28 mouse cellular contexts compared by ENCODE assay signal in genomic region chr17:88786385-88786784, GRCm38 (mm10). TPM values are rescaled to one million over a fixed set of nuclear protein-coding genes. Genes with fewer than 3 reads are reported as not detected.
"Had no signal": no experiment of that assay in that cellular context is flagged by ENCODE, and none has a peak within 500 bp of the region (broad histone marks: within the 10 kb centered on the region; RNA-seq: fewer than 3 reads in every experiment).

No protein-coding gene starts in this region.

- H3K4me2 ChIP-seq: heart, embryonic 11.5 days; heart, embryonic 13.5 days; heart, embryonic 15.5 days; hindbrain, embryonic 13.5 days; hindbrain, embryonic 15.5 days; kidney, embryonic 15.5 days; limb, embryonic 13.5 days; limb, embryonic 15.5 days had no signal

- DNase-seq: forebrain, postnatal 0 days; gastrocnemius, postnatal 14 days; gastrocnemius, postnatal 36 days; heart, adult 18-20 months; heart, postnatal 14 days; heart, postnatal 36 days; kidney, adult 11 months; kidney, adult 2 months; kidney, adult 9 months; kidney, postnatal 14 days; kidney, postnatal 36 days; layer of hippocampus, adult 9-11 months; layer of hippocampus, postnatal 36 days; left cerebral cortex, postnatal 4 days had no signal

- H3K27me3 ChIP-seq: hindbrain, embryonic 13.5 days; hindbrain, embryonic 15.5 days had no signal

- H3K4me1 ChIP-seq: heart, embryonic 15.5 days; limb, embryonic 13.5 days had no signal

- ATAC-seq: forebrain, postnatal 0 days; hindbrain, postnatal 0 days; intestine, embryonic 16.5 days had no signal

- H3K4me3 ChIP-seq: heart, embryonic 13.5 days; heart, embryonic 15.5 days; hindbrain, embryonic 13.5 days; hindbrain, embryonic 15.5 days; kidney, embryonic 15.5 days; limb, embryonic 13.5 days; limb, embryonic 15.5 days had no signal

- H3K9me3 ChIP-seq: heart, embryonic 13.5 days; heart, embryonic 15.5 days; hindbrain, embryonic 13.5 days; hindbrain, embryonic 15.5 days; kidney, embryonic 15.5 days; limb, embryonic 13.5 days; limb, embryonic 15.5 days had no signal

- H3K27ac ChIP-seq: heart, embryonic 13.5 days; heart, embryonic 15.5 days; hindbrain, embryonic 13.5 days; hindbrain, embryonic 15.5 days; hindbrain, postnatal 0 days; kidney, embryonic 15.5 days; kidney, postnatal 0 days; limb, embryonic 13.5 days; limb, embryonic 15.5 days had no signal

- H3K9ac ChIP-seq: forebrain, postnatal 0 days; heart, embryonic 13.5 days; heart, embryonic 15.5 days; hindbrain, embryonic 13.5 days; hindbrain, embryonic 15.5 days; kidney, embryonic 15.5 days; limb, embryonic 13.5 days; limb, embryonic 15.5 days had no signal

- H3K36me3 ChIP-seq: heart, embryonic 13.5 days; heart, embryonic 15.5 days; hindbrain, embryonic 13.5 days; hindbrain, embryonic 15.5 days; kidney, embryonic 15.5 days; limb, embryonic 13.5 days; limb, embryonic 15.5 days had no signal

RNA-seq across cellular contexts. Expression of gene Lhcgr, which starts 5.4 kb away (rescaled TPM):
- total RNA-seq: gastrocnemius, adult 18-20 months; gastrocnemius, adult 8-10 months; gastrocnemius, postnatal 14 days; gastrocnemius, postnatal 36 days had no signal
- polyA plus RNA-seq: heart, embryonic 13.5 days; heart, embryonic 15.5 days; large intestine, adult 2 months had no signal
